Comparison of ENCODE assay signal across 19 mouse cellular contexts in genomic region chr6:86641716-86642115, GRCm38 (mm10). TPM values are rescaled to one million over a fixed set of nuclear protein-coding genes. Genes with fewer than 3 reads are reported as not detected.
A peak's percentile ranks its signal among the peaks of the same experiment; 100 is the strongest.
DNase-seq lines count a peak whose midpoint lies in the region; ATAC-seq and TF ChIP-seq lines count a peak whose summit lies in the region.
"Had no signal": no experiment of that assay in that cellular context is flagged by ENCODE, and none has a peak within 500 bp of the region (broad histone marks: within the 10 kb centered on the region; RNA-seq: fewer than 3 reads in every experiment).

No protein-coding gene starts in this region.

- no peak overlapping the region for H3K4me3 ChIP-seq in forebrain, embryonic 10.5 days
- H3K4me3 ChIP-seq in forebrain, embryonic 15.5 days, result no peak overlapping the region
- no peak overlapping the region for H3K4me3 ChIP-seq in liver, embryonic 12.5 days
- H3K4me3 ChIP-seq in stomach, postnatal 0 days (ENCODE audit: low read depth, low read length), result no peak overlapping the region
- H3K4me3 ChIP-seq: forebrain, embryonic 13.5 days; hindbrain, embryonic 12.5 days; intestine, embryonic 15.5 days; limb, embryonic 15.5 days; midbrain, embryonic 13.5 days had no signal

- no peaks in the 10 kb centered on the region for H3K27me3 ChIP-seq in forebrain, embryonic 10.5 days (ENCODE audit: poor library complexity, severe bottlenecking)
- no peaks in the 10 kb centered on the region for H3K27me3 ChIP-seq in forebrain, embryonic 15.5 days
- no peaks in the 10 kb centered on the region for H3K27me3 ChIP-seq in liver, embryonic 12.5 days (replicated peaks)
- no peaks in the 10 kb centered on the region for H3K27me3 ChIP-seq in stomach, postnatal 0 days (ENCODE audit: control insufficient read depth, insufficient read depth, low read length)
- H3K27me3 ChIP-seq: forebrain, embryonic 13.5 days; hindbrain, embryonic 12.5 days; intestine, embryonic 15.5 days; limb, embryonic 15.5 days; midbrain, embryonic 13.5 days; Patski had no signal

- H3K36me3 ChIP-seq in forebrain, embryonic 10.5 days (replicated peaks), result no peaks in the 10 kb centered on the region
- no peaks in the 10 kb centered on the region for H3K36me3 ChIP-seq in forebrain, embryonic 15.5 days
- 0 out of 2 replicates have a peak, but pooled peaks cover 3% of the 10 kb centered on the region for H3K36me3 ChIP-seq in liver, embryonic 12.5 days
- H3K36me3 ChIP-seq in stomach, postnatal 0 days (ENCODE audit: control insufficient read depth, insufficient read depth, low read length), result no peaks in the 10 kb centered on the region
- H3K36me3 ChIP-seq: hindbrain, embryonic 12.5 days; intestine, embryonic 15.5 days; limb, embryonic 15.5 days; midbrain, embryonic 13.5 days had no signal

- no peak for DNase-seq in forebrain, embryonic 10.5 days (ENCODE audit: extremely low spot score, low spot score)
- DNase-seq in R1 (ENCODE audit: low read depth, low spot score), result peak; percentile 45
- peak; percentile 38 for DNase-seq in stomach, postnatal 0 days (ENCODE audit: low spot score)
- DNase-seq in right cerebral cortex, postnatal 4 days, result no peak
- no peak for DNase-seq in frontal cortex, postnatal 25 days (ENCODE audit: low spot score in 2 of 2)
- DNase-seq in left cerebral cortex, postnatal 10 days (ENCODE audit: extremely low spot score in 1 of 2, low spot score in 2 of 2), result no peak
- DNase-seq: cerebellum, adult 9-10 months; layer of hippocampus, postnatal 36 days; thymus, postnatal 36 days had no signal

- no peak for ATAC-seq in forebrain, embryonic 15.5 days (replicated peaks)
- no peak for ATAC-seq in liver, embryonic 12.5 days
- ATAC-seq in stomach, postnatal 0 days (ENCODE audit: low FRiP score, low TSS enrichment), result no peak
- ATAC-seq: forebrain, embryonic 13.5 days; intestine, embryonic 15.5 days; lung, postnatal 0 days; midbrain, embryonic 13.5 days; Patski had no signal

- intact Hi-C loops in left cerebral cortex, postnatal 10 days (cut with DNase I), result no loop called here

- no peak overlapping the region for H3K4me2 ChIP-seq in forebrain, embryonic 15.5 days (replicated peaks)
- peak overlapping the region; percentile 68 for H3K4me2 ChIP-seq in liver, embryonic 12.5 days
- no peak overlapping the region for H3K4me2 ChIP-seq in stomach, postnatal 0 days (replicated peaks; ENCODE audit: low read depth)
- H3K4me2 ChIP-seq: forebrain, embryonic 13.5 days; hindbrain, embryonic 12.5 days; intestine, embryonic 15.5 days; limb, embryonic 15.5 days; midbrain, embryonic 13.5 days had no signal

- H3K4me1 ChIP-seq in forebrain, embryonic 10.5 days, result no peaks in the 10 kb centered on the region
- no peaks in the 10 kb centered on the region for H3K4me1 ChIP-seq in forebrain, embryonic 15.5 days
- H3K4me1 ChIP-seq in liver, embryonic 12.5 days, result peaks cover 75% of the 10 kb centered on the region
- no peaks in the 10 kb centered on the region for H3K4me1 ChIP-seq in stomach, postnatal 0 days (replicated peaks; ENCODE audit: control insufficient read depth, insufficient read depth)
- H3K4me1 ChIP-seq: forebrain, embryonic 13.5 days; hindbrain, embryonic 12.5 days; midbrain, embryonic 13.5 days had no signal

- no peak for TF ChIP-seq CTCF in stomach, postnatal 0 days (IDR thresholded peaks at IDR 0.05; ENCODE audit: low read depth)

- 0 out of 2 replicates have a peak overlapping the region, but pooled peaks have one; percentile 44 for H3K27ac ChIP-seq in forebrain, embryonic 10.5 days
- H3K27ac ChIP-seq in forebrain, embryonic 15.5 days (replicated peaks), result no peak overlapping the region
- H3K27ac ChIP-seq in liver, embryonic 12.5 days, result peak overlapping the region; percentile 99
- peak overlapping the region; percentile 24; the same call in 1 of the 2 replicates for H3K27ac ChIP-seq in stomach, postnatal 0 days (replicated peaks)
- H3K27ac ChIP-seq: forebrain, embryonic 13.5 days; hindbrain, embryonic 12.5 days; intestine, embryonic 15.5 days; kidney, postnatal 0 days; limb, embryonic 15.5 days; midbrain, embryonic 13.5 days had no signal

- H3K9me3 ChIP-seq in forebrain, embryonic 10.5 days, result no peaks in the 10 kb centered on the region
- no peaks in the 10 kb centered on the region for H3K9me3 ChIP-seq in forebrain, embryonic 15.5 days
- no peaks in the 10 kb centered on the region for H3K9me3 ChIP-seq in liver, embryonic 12.5 days (replicated peaks)
- no peaks in the 10 kb centered on the region for H3K9me3 ChIP-seq in stomach, postnatal 0 days (ENCODE audit: control insufficient read depth, low read length)
- H3K9me3 ChIP-seq: forebrain, embryonic 13.5 days; hindbrain, embryonic 12.5 days; intestine, embryonic 15.5 days; limb, embryonic 15.5 days; midbrain, embryonic 13.5 days had no signal

- H3K9ac ChIP-seq in forebrain, embryonic 15.5 days (replicated peaks), result no peak overlapping the region
- peak overlapping the region; percentile 76 for H3K9ac ChIP-seq in liver, embryonic 12.5 days
- no peak overlapping the region for H3K9ac ChIP-seq in stomach, postnatal 0 days (ENCODE audit: low read length)
- H3K9ac ChIP-seq: forebrain, embryonic 13.5 days; hindbrain, embryonic 12.5 days; intestine, embryonic 15.5 days; limb, embryonic 15.5 days; midbrain, embryonic 13.5 days had no signal

- 76% methylated on average over 8 of the region's 8 CpGs for WGBS in forebrain, embryonic 10.5 days
- 55% methylated on average over 8 of the region's 8 CpGs for WGBS in forebrain, embryonic 15.5 days
- 44% methylated on average over 8 of the region's 8 CpGs for WGBS in liver, embryonic 12.5 days (ENCODE audit: insufficient replicate concordance)
- 49% methylated on average over 8 of the region's 8 CpGs for WGBS in stomach, postnatal 0 days

- no peak for TF ChIP-seq EP300 in stomach, postnatal 0 days (optimal IDR thresholded peaks at IDR 0.05)

RNA-seq across cellular contexts. Expression of gene Asprv1, which starts 13.8 kb away (rescaled TPM):
- polyA plus RNA-seq in forebrain, embryonic 10.5 days (2016; fragmentation: Nextera tagmentation; extraction: Ambion mirVana), result 0.16 and 0.32 TPM in 2 replicates
- 0.59 and 0.61 TPM in 2 replicates for polyA plus RNA-seq in forebrain, embryonic 15.5 days (2015; fragmentation: Nextera tagmentation; extraction: Ambion mirVana)
- polyA plus RNA-seq in liver, embryonic 12.5 days (2016; fragmentation: Nextera tagmentation; extraction: Ambion mirVana), result 0.13 TPM in 2 replicates
- 2,145 and 2,418 TPM in 2 replicates for polyA plus RNA-seq in stomach, postnatal 0 days (2015; fragmentation: Nextera tagmentation; extraction: Ambion mirVana)
- total RNA-seq in left cerebral cortex, postnatal 10 days (2021), result 1 to 10 TPM; 1.3 to 1.7 TPM
- polyA plus RNA-seq: Patski had no signal

RNA-seq across cellular contexts. Expression of gene Mxd1, which starts 27.2 kb away (rescaled TPM):
- 8.2 and 8.3 TPM in 2 replicates for polyA plus RNA-seq in forebrain, embryonic 10.5 days (2016; fragmentation: Nextera tagmentation; extraction: Ambion mirVana)
- 22.8 and 23.2 TPM in 2 replicates for polyA plus RNA-seq in forebrain, embryonic 15.5 days (2015; fragmentation: Nextera tagmentation; extraction: Ambion mirVana)
- polyA plus RNA-seq in liver, embryonic 12.5 days (2016; fragmentation: Nextera tagmentation; extraction: Ambion mirVana), result 35.1 and 39.7 TPM in 2 replicates
- 24.4 and 27.3 TPM in 2 replicates for polyA plus RNA-seq in stomach, postnatal 0 days (2015; fragmentation: Nextera tagmentation; extraction: Ambion mirVana)
- total RNA-seq in left cerebral cortex, postnatal 10 days (2021), result 10 to 100 TPM; 14.7 to 18.7 TPM

RNA-seq across cellular contexts. Expression of gene Snrnp27, which starts 42.6 kb away (rescaled TPM):
- 125 and 136 TPM in 2 replicates for polyA plus RNA-seq in forebrain, embryonic 10.5 days (2016; fragmentation: Nextera tagmentation; extraction: Ambion mirVana)
- polyA plus RNA-seq in forebrain, embryonic 15.5 days (2015; fragmentation: Nextera tagmentation; extraction: Ambion mirVana), result 113 and 124 TPM in 2 replicates
- 82.0 and 85.1 TPM in 2 replicates for polyA plus RNA-seq in liver, embryonic 12.5 days (2016; fragmentation: Nextera tagmentation; extraction: Ambion mirVana)
- 82.7 and 90.8 TPM in 2 replicates for polyA plus RNA-seq in stomach, postnatal 0 days (2015; fragmentation: Nextera tagmentation; extraction: Ambion mirVana)
- 10 to 100 TPM; 51.8 to 53.7 TPM for total RNA-seq in left cerebral cortex, postnatal 10 days (2021)

Comparison
In these comparisons a context has a peak if more than half of its experiments do, and no peak if none do; other contexts are left out.
1. DNase-seq: peak in R1 (single experiment) and stomach, postnatal 0 days (single experiment); none in forebrain, embryonic 10.5 days (single experiment), right cerebral cortex, postnatal 4 days (single experiment), frontal cortex, postnatal 25 days (0 of 2) and left cerebral cortex, postnatal 10 days (0 of 2).
2. RNA of gene Asprv1, which starts 13.8 kb away (polyA plus RNA-seq): 2,145 to 2,418 TPM in stomach, postnatal 0 days; 0.59 to 0.61 TPM in forebrain, embryonic 15.5 days, 0.16 to 0.32 TPM in forebrain, embryonic 10.5 days and 0.13 TPM in liver, embryonic 12.5 days; every median in the first group is over 1,000 times any median in the second.